Mouse (Mus musculus) naive thymus-derived CD4-positive, alpha-beta T cell, adult 2 months (primary cell): ENCODE data around the gene Gm16427.
"Not testable (repeated sequence)": the region's sequence is repeated elsewhere in the genome, so short reads cannot be mapped to it uniquely, and the experiment has no call there.

Experiments used
- DNase-seq: peaks from one replicate; pipeline ENCODE4 v3.0.0-alpha.2; 2011; ENCODE audit warnings: low read depth

The Gm16427 gene

GRCm38 (mm10) chr5:93540100-93540499, at the start of gene Gm16427:
Gene Gm16427, minus strand, starts transcription at chr5:93540200.
- DNase-seq = not testable (repeated sequence)
